ENCODE assay signal across 17 mouse cellular contexts in genomic region chr17:73032326-73032725, GRCm38 (mm10).
DNase-seq lines count a peak whose midpoint lies in the region.
"Had no signal": no experiment of that assay in that cellular context is flagged by ENCODE, and none has a peak within 500 bp of the region (broad histone marks: within the 10 kb centered on the region; RNA-seq: fewer than 3 reads in every experiment).

No protein-coding gene starts in this region.

- DNase-seq in heart, adult 11 months, result peak; percentile 80
- no peak for DNase-seq in heart, adult 9 months (ENCODE audit: low spot score in 2 of 2)
- peak; percentile 49 for DNase-seq in R1 (ENCODE audit: low read depth, low spot score)
- DNase-seq in induced T-regulatory cell, adult 2 months (ENCODE audit: low read depth), result peak; percentile 73
- peak; percentile 36 for DNase-seq in large intestine, adult 2 months (ENCODE audit: low read depth, low spot score)
- DNase-seq in layer of hippocampus, adult 11-12 months (ENCODE audit: low spot score), result no peak
- DNase-seq in frontal cortex, postnatal 25 days (ENCODE audit: low spot score in 2 of 2), result no peak
- DNase-seq in thymus, postnatal 14 days, result no peak
- DNase-seq: adrenal gland, adult 2 months; adrenal gland, postnatal 25 days; cerebellum, adult 2 months; cerebellum, postnatal 10 days; gastrocnemius, adult 2 months; gastrocnemius, postnatal 36 days; heart, adult 18-20 months; heart, postnatal 14 days; kidney, adult 8-10 months had no signal

- 56% methylated on average over 3 of the region's 3 CpGs for WGBS in large intestine, adult 2 months

Comparison
In these comparisons a context has a peak if more than half of its experiments do, and no peak if none do; other contexts are left out.
1. DNase-seq: peak in heart, adult 11 months (single experiment), R1 (single experiment), induced T-regulatory cell, adult 2 months (single experiment) and large intestine, adult 2 months (single experiment); none in heart, adult 9 months (0 of 2), layer of hippocampus, adult 11-12 months (single experiment), frontal cortex, postnatal 25 days (0 of 2) and thymus, postnatal 14 days (single experiment).